Mouse (Mus musculus) liver, embryonic 16.5 days (tissue): ENCODE measurements around the gene Ccdc36. TPM values are rescaled to one million over a fixed set of nuclear protein-coding genes. Genes with fewer than 3 reads are reported as not detected.

Source experiments
- ATAC-seq: fragments of 200-750 bp; cut with Nextera tagmentation; 2 replicates; pipeline ENCODE4 v1.8.0; 2017; ENCODE audit warnings: low read depth, mild to moderate bottlenecking, moderate number of reproducible peaks, moderate library complexity
- H3K27ac ChIP-seq: fragments of 300-500 bp; sonication (generic); 2 replicates; pipeline ENCODE4 v1.5.1; 2014; ENCODE audit warnings: mild to moderate bottlenecking, low read length
- H3K27me3 ChIP-seq: fragments of 300-500 bp; sonication (generic); 2 replicates; pipeline ENCODE4 v1.6.1; 2014; ENCODE audit warnings: low read depth, low read length, mixed read lengths; ENCODE audit not compliant: control insufficient read depth, insufficient read depth
- H3K36me3 ChIP-seq: fragments of 300-500 bp; sonication (generic); 2 replicates; pipeline ENCODE4 v1.6.1; 2014; ENCODE audit warnings: mild to moderate bottlenecking; ENCODE audit not compliant: control insufficient read depth, insufficient read depth
- H3K4me1 ChIP-seq: fragments of 300-500 bp; sonication (generic); 2 replicates; pipeline ENCODE4 v1.6.1; 2014; ENCODE audit warnings: low read depth, low read length, mixed read lengths; ENCODE audit not compliant: control insufficient read depth
- H3K4me2 ChIP-seq: fragments of 300-500 bp; sonication (generic); 2 replicates; pipeline ENCODE4 v1.6.1; 2014; ENCODE audit warnings: low read depth, low read length, mixed read lengths
- H3K4me3 ChIP-seq: fragments of 300-500 bp; sonication (generic); 2 replicates; pipeline ENCODE4 v1.5.1; 2014; ENCODE audit warnings: low read depth, mild to moderate bottlenecking, low read length
- H3K9ac ChIP-seq: fragments of 300-500 bp; sonication (generic); 2 replicates; pipeline ENCODE4 v1.6.1; 2014; ENCODE audit warnings: low read depth, low read length
- H3K9me3 ChIP-seq: fragments of 300-500 bp; sonication (generic); replicated peaks from 2 replicates; pipeline ENCODE4 v1.6.1; 2016; ENCODE audit warnings: low read length; ENCODE audit not compliant: control insufficient read depth
- WGBS: fragments of 180-500 bp; shearing (Covaris S2); extraction: QIAGEN DNeasy Blood & Tissue Kit; methylation state at CpG from one replicate; pipeline ENCODE4 v1.1.7; 2014; ENCODE audit not compliant: insufficient replicate concordance; 5-methylcytosine and 5-hydroxymethylcytosine counted together
- polyA plus RNA-seq: library from polyadenylated mRNA; unstranded; fragments of >200 nt; fragmentation: Nextera tagmentation; extraction: Ambion mirVana; gene quantifications from 2 replicates; pipeline ENCODE4 v1.2.1, GENCODE M21; 2015

Ccdc36 gene
- polyA plus RNA-seq, 1 experiment from 2014 or later = 0.08 TPM

- peaks cover 16% of the 10 kb centered on the region for H3K36me3 ChIP-seq
Measured at GRCm38 (mm10) chr9:108395427-108395826, 32.9 kb downstream of the Ccdc36 start.

GRCm38 (mm10) chr9:108394191-108394590, 34.1 kb downstream of the Ccdc36 start:
- 83% methylated on average over 6 of the region's 6 CpGs for WGBS
- no peaks in the 10 kb centered on the region for H3K9me3 ChIP-seq
- H3K4me1 ChIP-seq = no peaks in the 10 kb centered on the region
- no peak for ATAC-seq
- no peak overlapping the region for H3K4me2 ChIP-seq
- no peak overlapping the region for H3K27ac ChIP-seq
- H3K9ac ChIP-seq = no peak overlapping the region
- H3K4me3 ChIP-seq = no peak overlapping the region
- H3K27me3 ChIP-seq = no peaks in the 10 kb centered on the region
- peaks cover 22% of the 10 kb centered on the region for H3K36me3 ChIP-seq

More at GRCm38 (mm10) chr9:108395427-108395826, 32.9 kb downstream of the Ccdc36 start:
- no peaks in the 10 kb centered on the region for H3K4me1 ChIP-seq
- no peak overlapping the region for H3K4me3 ChIP-seq
- H3K9me3 ChIP-seq = no peaks in the 10 kb centered on the region
- H3K9ac ChIP-seq = no peak overlapping the region
- H3K4me2 ChIP-seq = no peak overlapping the region
- no peaks in the 10 kb centered on the region for H3K27me3 ChIP-seq
- WGBS = 72% methylated on average over 1 of the region's 1 CpGs
- H3K27ac ChIP-seq = no peak overlapping the region
- no peak for ATAC-seq

- ATAC-seq = no peak
- H3K27me3 ChIP-seq = no peaks in the 10 kb centered on the region
- 87% methylated on average over 18 of the region's 18 CpGs for WGBS
- no peaks in the 10 kb centered on the region for H3K9me3 ChIP-seq
- H3K4me2 ChIP-seq = no peak within 1 kb of the TSS
- H3K36me3 ChIP-seq = peaks cover 34% of the 10 kb centered on the region
- H3K27ac ChIP-seq = no peak within 1 kb of the TSS
- no peak within 1 kb of the TSS for H3K9ac ChIP-seq
- H3K4me1 ChIP-seq = no peaks in the 10 kb centered on the region
- no peak within 1 kb of the TSS for H3K4me3 ChIP-seq
Measured at GRCm38 (mm10) chr9:108392676-108393075, 35.6 kb downstream of the Ccdc36 start, which contains the start of gene 1700102P08Rik. 1700102P08Rik (plus strand) TSS chr9:108392805.

- H3K27me3 ChIP-seq = no peaks in the 10 kb centered on the region
- no peak overlapping the region for H3K4me2 ChIP-seq
- H3K9me3 ChIP-seq = no peaks in the 10 kb centered on the region
- peaks cover 56% of the 10 kb centered on the region for H3K36me3 ChIP-seq
- H3K4me1 ChIP-seq = no peaks in the 10 kb centered on the region
- H3K4me3 ChIP-seq = no peak overlapping the region
- ATAC-seq = no peak
- H3K27ac ChIP-seq = no peak overlapping the region
- 80% methylated on average over 6 of the region's 6 CpGs for WGBS
- H3K9ac ChIP-seq = no peak overlapping the region
Measured at GRCm38 (mm10) chr9:108389220-108389619, 39.1 kb downstream of the Ccdc36 start.

- no peak overlapping the region for H3K4me3 ChIP-seq
- H3K27ac ChIP-seq = no peak overlapping the region
- H3K9ac ChIP-seq = no peak overlapping the region
- H3K9me3 ChIP-seq = no peaks in the 10 kb centered on the region
- no peak for ATAC-seq
- H3K36me3 ChIP-seq = peaks cover 61% of the 10 kb centered on the region
- no peak overlapping the region for H3K4me2 ChIP-seq
- H3K4me1 ChIP-seq = no peaks in the 10 kb centered on the region
- H3K27me3 ChIP-seq = no peaks in the 10 kb centered on the region
- WGBS = 92% methylated on average over 10 of the region's 10 CpGs
Measured at GRCm38 (mm10) chr9:108388601-108389000, 39.7 kb downstream of the Ccdc36 start.

- ATAC-seq = no peak
- H3K9ac ChIP-seq = no peak overlapping the region
- H3K4me2 ChIP-seq = no peak overlapping the region
- H3K27ac ChIP-seq = no peak overlapping the region
- 87% methylated on average over 4 of the region's 4 CpGs for WGBS
- H3K9me3 ChIP-seq = no peaks in the 10 kb centered on the region
- peaks cover 70% of the 10 kb centered on the region for H3K36me3 ChIP-seq
- H3K27me3 ChIP-seq = no peaks in the 10 kb centered on the region
- H3K4me3 ChIP-seq = no peak overlapping the region
- H3K4me1 ChIP-seq = no peaks in the 10 kb centered on the region
Measured at GRCm38 (mm10) chr9:108386816-108387215, 41.5 kb downstream of the Ccdc36 start.

- Histone ChIP-seq H3K4me2 (no peak overlapping the region), H3K9ac (no peak overlapping the region), H3K4me1 (no peaks in the 10 kb centered on the region), H3K27ac (no peak overlapping the region), H3K4me3 (no peak overlapping the region), H3K36me3 (peaks cover 67% of the 10 kb centered on the region), H3K9me3 (no peaks in the 10 kb centered on the region), H3K27me3 (no peaks in the 10 kb centered on the region)
- ATAC-seq = no peak
- 74% methylated on average over 7 of the region's 7 CpGs for WGBS
Measured at GRCm38 (mm10) chr9:108385006-108385405, 43.3 kb downstream of the Ccdc36 start.

GRCm38 (mm10) chr9:108381382-108381781, 46.9 kb downstream of the Ccdc36 start:
- 89% methylated on average over 9 of the region's 9 CpGs for WGBS
- H3K27ac ChIP-seq = no peak overlapping the region
- no peak overlapping the region for H3K4me3 ChIP-seq
- H3K27me3 ChIP-seq = no peaks in the 10 kb centered on the region
- H3K4me1 ChIP-seq = no peaks in the 10 kb centered on the region
- no peak overlapping the region for H3K9ac ChIP-seq
- H3K4me2 ChIP-seq = no peak overlapping the region
- ATAC-seq = no peak
- H3K36me3 ChIP-seq = peaks cover 60% of the 10 kb centered on the region
- no peaks in the 10 kb centered on the region for H3K9me3 ChIP-seq

GRCm38 (mm10) chr9:108379294-108379693, 49.0 kb downstream of the Ccdc36 start:
- Histone ChIP-seq H3K4me3 (no peak overlapping the region), H3K4me1 (no peaks in the 10 kb centered on the region), H3K9me3 (no peaks in the 10 kb centered on the region), H3K27me3 (no peaks in the 10 kb centered on the region), H3K9ac (no peak overlapping the region), H3K27ac (no peak overlapping the region), H3K36me3 (peaks cover 67% of the 10 kb centered on the region), H3K4me2 (no peak overlapping the region)
- ATAC-seq = no peak
- 85% methylated on average over 4 of the region's 4 CpGs for WGBS
